Mouse (Mus musculus): ENCODE results near the gene Cdc42bpb.

GRCm38 (mm10) chr12:111424547-111424946 is 47.0 kb upstream of the Cdc42bpb start:
- TF ChIP-seq CTCF (IDR thresholded peaks at IDR 0.05; ENCODE audit: borderline replicate concordance, control insufficient read depth, extremely low read depth, insufficient read depth, low read length, poor library complexity) (no peak), POLR2A (IDR thresholded peaks at IDR 0.05; ENCODE audit: control insufficient read depth, extremely low read depth, insufficient read depth, low read length, poor library complexity) (no peak)

Measured in thymus, adult 2 months (tissue).